Mouse (Mus musculus) heart, embryonic 14.5 days (tissue): Measurements from ENCODE around the gene Cnr1. TPM values are rescaled to one million over a fixed set of nuclear protein-coding genes. Genes with fewer than 3 reads are reported as not detected.

Source experiments
- ATAC-seq: fragments of 200-750 bp; cut with Nextera tagmentation; 2 replicates; pipeline ENCODE4 v1.8.0; 2017; ENCODE audit warnings: low read depth, moderate TSS enrichment; ENCODE audit not compliant: insufficient number of reproducible peaks, insufficient read depth, low FRiP score
- H3K27ac ChIP-seq, 2 experiments: fragments of 200-500 bp in 1 of 2; fragments of 300-500 bp in 1 of 2; sonication (generic) in 1 of 2; replicated peaks in 1 of 2; 2 replicates each; pipeline ENCODE4 v1.5.1; 2012 to 2014; ENCODE audit warnings: low read depth in 2 of 2, low read length in 2 of 2, control low read depth in 1 of 2, mild to moderate bottlenecking in 1 of 2, mixed read lengths in 1 of 2; ENCODE audit not compliant: control insufficient read depth in 1 of 2, insufficient read depth in 1 of 2
- H3K27me3 ChIP-seq: fragments of 300-500 bp; sonication (generic); 2 replicates; pipeline ENCODE4 v1.6.1; 2014; ENCODE audit warnings: mild to moderate bottlenecking, low read length, control low read depth; ENCODE audit not compliant: control insufficient read depth, insufficient read depth
- H3K36me3 ChIP-seq: fragments of 300-500 bp; sonication (generic); 2 replicates; pipeline ENCODE4 v1.6.1; 2014; ENCODE audit warnings: mild to moderate bottlenecking, control low read depth, low read length, mixed read lengths; ENCODE audit not compliant: control insufficient read depth, insufficient read depth
- H3K4me1 ChIP-seq, 2 experiments: fragments of 200-500 bp in 1 of 2; fragments of 300-500 bp in 1 of 2; sonication (generic) in 1 of 2; 2 replicates each; pipeline ENCODE4 v1.6.1; 2012 to 2014; ENCODE audit warnings: low read length in 2 of 2, control low read depth in 1 of 2, mixed read lengths in 1 of 2; ENCODE audit not compliant: control insufficient read depth in 2 of 2, insufficient read depth in 2 of 2
- H3K4me2 ChIP-seq: fragments of 300-500 bp; sonication (generic); 2 replicates; pipeline ENCODE4 v1.6.1; 2014; ENCODE audit warnings: mild to moderate bottlenecking, low read length
- H3K4me3 ChIP-seq, 2 experiments: fragments of 200-500 bp in 1 of 2; fragments of 300-500 bp in 1 of 2; sonication (generic) in 1 of 2; 2 replicates each; pipeline ENCODE4 v1.5.1; 2012 to 2014; ENCODE audit warnings: low read length in 2 of 2, mild to moderate bottlenecking in 2 of 2, control low read depth in 1 of 2, low read depth in 1 of 2, moderate library complexity in 1 of 2; ENCODE audit not compliant: control insufficient read depth in 1 of 2, insufficient read depth in 1 of 2
- H3K9ac ChIP-seq: fragments of 300-500 bp; sonication (generic); 2 replicates; pipeline ENCODE4 v1.6.1; 2014; ENCODE audit warnings: mild to moderate bottlenecking, low read length
- H3K9me3 ChIP-seq: fragments of 300-500 bp; sonication (generic); 2 replicates; pipeline ENCODE4 v1.6.1; 2016; ENCODE audit warnings: low read length, control low read depth; ENCODE audit not compliant: control insufficient read depth
- WGBS: fragments of 180-500 bp; shearing (Covaris S2); extraction: QIAGEN DNeasy Blood & Tissue Kit; methylation state at CpG from one replicate; pipeline ENCODE4 v1.1.7; 2014; 5-methylcytosine and 5-hydroxymethylcytosine counted together
- polyA plus RNA-seq: library from polyadenylated mRNA; unstranded; fragments of >200 nt; fragmentation: Nextera tagmentation; extraction: Ambion mirVana; gene quantifications from 2 replicates; pipeline ENCODE4 v1.2.1, GENCODE M21; 2014

The Cnr1 gene
- 0.23 and 0.24 TPM in 2 replicates for polyA plus RNA-seq

DNA sequence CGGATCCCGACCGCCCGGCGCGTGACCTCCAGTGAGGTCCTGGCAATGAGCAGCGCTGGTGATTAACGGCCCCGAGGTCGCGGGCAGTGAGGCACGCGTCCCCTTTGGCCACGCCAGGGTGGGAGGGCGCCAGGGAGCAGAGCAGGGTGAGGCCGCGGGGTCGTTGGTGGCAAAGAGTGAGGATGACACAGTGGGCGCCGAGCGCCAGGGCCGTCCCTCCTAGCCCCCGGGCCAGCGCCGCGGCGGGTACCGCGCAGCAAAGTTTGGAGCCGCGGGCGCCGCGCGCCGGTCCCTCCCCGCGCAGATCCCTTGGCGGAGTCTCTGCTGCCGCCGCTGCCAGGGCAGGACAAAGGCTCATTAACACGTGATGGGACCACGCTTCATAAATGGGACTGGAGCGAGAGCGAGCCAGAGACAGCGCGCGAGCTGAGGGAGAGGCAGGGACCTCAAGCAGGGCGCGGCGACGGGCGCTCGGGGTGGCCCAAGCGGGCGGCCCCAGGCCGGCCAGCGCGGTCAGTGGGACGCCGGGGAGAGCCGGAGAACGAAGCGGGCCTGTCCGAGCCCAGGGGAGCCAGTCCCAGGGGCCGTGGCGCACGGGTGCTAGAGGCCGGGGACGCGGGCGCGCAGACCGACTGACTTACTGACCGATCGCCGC is at the start of gene Cnr1:
Gene Cnr1 (plus strand): TSS at position 360 of the 655 bp plus-strand sequence.
- no peaks in the 10 kb centered on the region for H3K9me3 ChIP-seq
- H3K4me1 ChIP-seq = peaks cover 0 to 9% of the 10 kb centered on the region in 2 experiments; a peak in 2 of 4 replicates
- whole genome bisulfite sequencing = under 1% methylated on average over 55 of the region's 77 CpGs
- peaks cover 50% of the 10 kb centered on the region for H3K27me3 ChIP-seq
- peak; percentile 78 for ATAC-seq
- H3K4me3 ChIP-seq = peak within 1 kb of the TSS; percentile 54 to 55
- peak within 1 kb of the TSS; percentile 99 for H3K4me2 ChIP-seq
- H3K9ac ChIP-seq = peak within 1 kb of the TSS; percentile 72
- H3K27ac ChIP-seq = no peak within 1 kb of the TSS
- no peaks in the 10 kb centered on the region for H3K36me3 ChIP-seq

DNA sequence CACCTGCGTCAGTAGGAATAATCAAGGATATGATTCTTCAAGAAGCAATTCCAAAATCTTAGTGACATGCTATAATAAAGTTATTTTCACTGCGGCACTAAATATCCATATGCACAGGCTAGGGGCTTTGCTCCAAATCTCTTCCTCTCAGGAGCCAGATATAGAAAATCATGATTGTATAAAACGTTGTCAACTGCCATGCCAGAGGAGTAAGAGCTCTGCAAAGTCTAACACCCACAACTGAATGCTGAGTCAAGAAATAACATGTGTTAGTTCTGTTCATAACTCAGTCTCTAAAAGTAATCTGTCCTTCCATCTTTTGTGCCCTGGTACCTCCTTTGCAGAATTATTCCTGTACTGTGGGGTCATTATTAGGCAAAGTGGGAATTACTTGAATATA is 44.4 kb upstream of the Cnr1 start:
- WGBS = 79% methylated on average over 3 of the region's 3 CpGs
- H3K36me3 ChIP-seq = no peaks in the 10 kb centered on the region
- no peak overlapping the region for H3K4me3 ChIP-seq
- no peak overlapping the region for H3K27ac ChIP-seq
- no peaks in the 10 kb centered on the region for H3K27me3 ChIP-seq
- H3K9ac ChIP-seq = no peak overlapping the region
- peaks cover 6% of the 10 kb centered on the region; the same call in 1 of the 2 replicates for H3K9me3 ChIP-seq
- no peak for ATAC-seq
- H3K4me2 ChIP-seq = no peak overlapping the region
- H3K4me1 ChIP-seq = no peaks in the 10 kb centered on the region

DNA sequence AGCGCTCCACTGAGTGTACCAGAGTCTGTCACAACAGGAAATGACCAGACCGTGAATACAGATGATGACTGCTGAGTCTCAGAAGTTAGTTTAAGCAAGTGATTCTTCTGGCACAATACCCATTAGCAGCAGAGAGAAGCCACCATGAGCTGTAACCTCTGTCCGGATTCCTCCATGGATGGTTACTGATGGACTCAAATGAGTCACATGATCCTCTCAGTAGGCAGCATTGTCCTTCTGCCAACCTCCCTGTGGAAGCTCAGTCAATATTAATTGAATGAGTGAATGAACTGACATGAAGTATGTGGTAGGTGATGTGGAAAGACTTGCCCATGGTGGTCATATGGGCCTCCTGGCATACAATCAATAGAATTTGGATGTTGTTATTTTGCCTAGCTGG is 38.4 kb upstream of the Cnr1 start:
- WGBS = 69% methylated on average over 3 of the region's 3 CpGs
- Histone ChIP-seq H3K27ac (no peak overlapping the region), H3K36me3 (no peaks in the 10 kb centered on the region), H3K4me2 (no peak overlapping the region), H3K9ac (no peak overlapping the region), H3K4me1 (no peaks in the 10 kb centered on the region), H3K4me3 (no peak overlapping the region), H3K27me3 (no peaks in the 10 kb centered on the region), H3K9me3 (peaks cover 6% of the 10 kb centered on the region; the same call in 1 of the 2 replicates)
- ATAC-seq = no peak

DNA sequence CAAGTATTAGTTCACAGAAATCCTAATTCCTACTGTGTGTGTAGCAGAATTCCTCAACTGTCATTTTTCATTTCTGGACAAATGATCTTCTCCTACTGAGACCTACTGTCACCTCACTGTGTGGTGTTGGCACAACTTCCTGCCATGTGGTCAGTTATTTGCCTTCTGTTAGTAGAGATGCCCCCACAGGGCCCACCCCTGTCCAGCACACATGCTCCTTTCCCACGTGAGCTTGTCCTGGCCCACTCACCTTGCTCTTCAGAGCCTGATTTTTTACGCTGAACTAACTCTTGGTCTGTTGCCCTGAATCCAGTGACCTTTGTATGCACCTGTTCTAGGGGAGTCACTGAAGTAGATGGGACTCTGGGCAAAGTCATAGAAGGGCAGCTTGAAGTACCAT is 34.4 kb upstream of the Cnr1 start:
- Histone ChIP-seq H3K4me2 (no peak overlapping the region), H3K9ac (no peak overlapping the region), H3K27me3 (no peaks in the 10 kb centered on the region), H3K27ac (no peak overlapping the region), H3K9me3 (no peaks in the 10 kb centered on the region), H3K36me3 (no peaks in the 10 kb centered on the region), H3K4me1 (no peaks in the 10 kb centered on the region), H3K4me3 (no peak overlapping the region)
- 74% methylated on average over 2 of the region's 2 CpGs for WGBS
- ATAC-seq = no peak

DNA sequence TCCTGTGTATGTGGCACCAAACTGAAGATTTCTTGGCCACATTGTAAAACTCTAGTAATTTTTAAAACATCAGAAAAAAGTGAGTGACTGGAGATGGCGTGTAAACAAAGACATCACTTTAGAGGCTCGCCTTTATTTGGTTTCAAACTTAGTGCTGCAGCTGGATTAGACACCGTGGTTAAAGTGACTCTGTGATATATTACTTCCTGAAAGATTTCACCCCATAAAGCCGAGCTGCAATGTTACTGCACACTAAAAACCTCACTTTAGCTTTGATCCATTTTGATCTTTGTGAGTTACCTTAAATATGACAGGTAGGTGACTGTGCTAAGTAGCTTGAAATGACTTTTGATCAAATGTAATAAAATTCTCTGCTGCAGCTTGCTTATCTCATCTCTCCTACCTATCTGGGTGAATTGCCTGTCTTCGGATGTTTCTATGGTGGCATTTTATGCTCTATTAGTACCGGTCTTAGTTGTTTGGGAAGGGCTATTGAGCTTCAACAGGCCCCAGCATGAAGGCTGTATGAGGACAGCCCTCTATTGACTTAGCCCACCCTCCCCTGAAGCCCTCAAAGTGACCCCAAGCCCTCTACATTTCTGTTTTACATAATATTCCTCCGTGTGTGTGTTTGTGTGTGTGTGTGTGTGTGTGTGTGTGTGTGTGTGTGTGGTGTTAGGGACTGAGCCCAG is 32.1 kb upstream of the Cnr1 start:
- 69% methylated on average over 7 of the region's 7 CpGs for WGBS
- no peak for ATAC-seq
- H3K4me2 ChIP-seq = no peak overlapping the region
- no peak overlapping the region for H3K27ac ChIP-seq
- H3K4me1 ChIP-seq = no peaks in the 10 kb centered on the region
- H3K27me3 ChIP-seq = no peaks in the 10 kb centered on the region
- H3K9ac ChIP-seq = no peak overlapping the region
- H3K36me3 ChIP-seq = no peaks in the 10 kb centered on the region
- H3K9me3 ChIP-seq = no peaks in the 10 kb centered on the region
- H3K4me3 ChIP-seq = no peak overlapping the region

DNA sequence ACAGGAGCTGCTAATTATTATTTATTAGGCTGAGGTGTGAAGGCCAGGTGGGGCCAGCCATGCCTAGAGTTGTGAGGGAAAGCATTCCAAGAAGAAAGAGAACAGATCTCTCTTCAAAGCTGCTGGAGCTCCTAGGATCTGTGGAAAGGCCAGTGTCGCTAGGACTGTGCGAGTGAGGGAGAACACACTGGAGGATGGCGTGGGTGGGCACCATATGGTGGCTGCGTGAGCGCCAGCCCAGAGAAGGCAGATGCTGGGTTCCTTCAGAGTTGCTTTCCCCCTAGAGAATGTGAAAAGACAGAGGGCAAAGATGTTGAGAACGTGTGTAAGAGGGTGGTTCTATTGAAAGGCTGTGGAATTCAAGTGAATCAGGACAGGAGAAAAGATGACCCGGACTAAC is 30.6 kb upstream of the Cnr1 start:
- Histone ChIP-seq H3K4me3 (no peak overlapping the region), H3K4me2 (no peak overlapping the region), H3K36me3 (no peaks in the 10 kb centered on the region), H3K9ac (no peak overlapping the region), H3K27ac (no peak overlapping the region), H3K9me3 (no peaks in the 10 kb centered on the region), H3K4me1 (no peaks in the 10 kb centered on the region), H3K27me3 (no peaks in the 10 kb centered on the region)
- WGBS = 77% methylated on average over 7 of the region's 7 CpGs
- no peak for ATAC-seq

DNA sequence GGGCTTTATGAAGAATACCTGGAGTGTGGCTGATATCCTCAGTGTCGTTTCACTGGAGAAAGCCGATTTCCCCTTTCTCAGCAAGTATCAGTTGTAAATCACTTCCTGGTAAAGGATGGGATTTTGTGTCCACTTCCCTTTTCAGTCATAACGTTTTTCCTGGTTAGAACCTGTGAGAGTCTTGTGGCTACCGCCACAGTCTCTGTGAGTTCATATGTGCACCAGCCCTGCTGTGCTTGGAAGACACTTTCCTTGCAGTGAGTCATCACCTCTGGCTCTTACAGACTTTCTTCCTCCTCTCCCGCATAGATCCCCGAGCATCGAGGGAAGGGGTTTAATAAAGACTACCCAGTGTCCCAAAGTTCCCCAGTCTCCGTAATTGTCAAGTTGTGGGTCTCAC is 29.3 kb upstream of the Cnr1 start:
- no peak overlapping the region for H3K4me3 ChIP-seq
- WGBS = 65% methylated on average over 8 of the region's 8 CpGs
- no peak overlapping the region for H3K9ac ChIP-seq
- no peak overlapping the region for H3K27ac ChIP-seq
- ATAC-seq = no peak
- H3K27me3 ChIP-seq = no peaks in the 10 kb centered on the region
- no peaks in the 10 kb centered on the region for H3K9me3 ChIP-seq
- no peaks in the 10 kb centered on the region for H3K36me3 ChIP-seq
- no peak overlapping the region for H3K4me2 ChIP-seq
- H3K4me1 ChIP-seq = no peaks in the 10 kb centered on the region
